Comparison of ENCODE assay signal across 19 mouse cellular contexts in the genomic region with DNA sequence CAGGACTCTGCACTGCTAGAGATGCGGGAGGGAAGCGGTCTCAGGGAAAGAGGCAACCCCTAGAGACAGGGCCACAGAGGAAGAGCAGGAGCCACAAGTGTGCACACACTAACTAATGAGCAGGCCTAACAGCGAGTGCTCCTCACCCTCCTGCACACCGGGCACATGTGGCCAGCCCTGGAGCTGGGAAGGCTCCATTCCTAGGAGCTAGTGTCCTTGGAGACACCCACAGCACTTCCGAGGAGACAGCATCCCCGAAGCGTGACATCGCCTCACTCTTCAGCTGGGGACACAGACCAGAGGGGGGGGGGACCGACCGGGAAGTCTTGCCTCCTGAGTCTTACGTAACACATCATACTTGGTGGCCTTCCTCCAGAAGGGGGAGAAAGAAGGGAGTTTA. TPM values are rescaled to one million over a fixed set of nuclear protein-coding genes. Genes with fewer than 3 reads are reported as not detected.
DNase-seq lines count a peak whose midpoint lies in the region; ATAC-seq and TF ChIP-seq lines count a peak whose summit lies in the region.
"Had no signal": no experiment of that assay in that cellular context is flagged by ENCODE, and none has a peak within 500 bp of the region (broad histone marks: within the 10 kb centered on the region; RNA-seq: fewer than 3 reads in every experiment).

No protein-coding gene starts in this region.

- no peak; the same call in 1 of the 2 replicates for TF ChIP-seq CTCF in lung, postnatal 0 days (IDR thresholded peaks at IDR 0.05)
- TF ChIP-seq CTCF in hindbrain, postnatal 0 days (IDR thresholded peaks at IDR 0.05; ENCODE audit: low read depth), result no peak

- H3K27ac ChIP-seq in heart, embryonic 10.5 days, result no peak overlapping the region
- no peak overlapping the region for H3K27ac ChIP-seq in lung, embryonic 16.5 days (ENCODE audit: low read length)
- no peak overlapping the region for H3K27ac ChIP-seq in lung, postnatal 0 days (ENCODE audit: low read length)
- no peak overlapping the region for H3K27ac ChIP-seq in embryonic facial prominence, embryonic 13.5 days
- peak overlapping the region; percentile 32; the same call in 1 of the 2 replicates for H3K27ac ChIP-seq in hindbrain, postnatal 0 days
- H3K27ac ChIP-seq in kidney, embryonic 14.5 days (ENCODE audit: low read depth, low read length), result no peak overlapping the region
- H3K27ac ChIP-seq: heart, embryonic 15.5 days; limb, embryonic 13.5 days had no signal

- no peak overlapping the region for H3K9ac ChIP-seq in lung, embryonic 16.5 days (ENCODE audit: low read length)
- no peak overlapping the region for H3K9ac ChIP-seq in lung, postnatal 0 days (replicated peaks; ENCODE audit: low read depth)
- H3K9ac ChIP-seq in embryonic facial prominence, embryonic 13.5 days, result no peak overlapping the region
- H3K9ac ChIP-seq in hindbrain, postnatal 0 days (replicated peaks; ENCODE audit: low read length), result no peak overlapping the region
- H3K9ac ChIP-seq in kidney, embryonic 14.5 days (ENCODE audit: low read depth, low read length), result no peak overlapping the region
- H3K9ac ChIP-seq: heart, embryonic 15.5 days; hindbrain, embryonic 15.5 days had no signal

- H3K27me3 ChIP-seq in heart, embryonic 10.5 days (ENCODE audit: insufficient read depth, poor library complexity, severe bottlenecking), result peaks cover 80% of the 10 kb centered on the region
- H3K27me3 ChIP-seq in lung, embryonic 16.5 days (ENCODE audit: control insufficient read depth, insufficient read depth, low read depth, low read length), result peaks cover 17% of the 10 kb centered on the region
- peaks cover 25% of the 10 kb centered on the region for H3K27me3 ChIP-seq in lung, postnatal 0 days (replicated peaks; ENCODE audit: insufficient read depth, low read length)
- H3K27me3 ChIP-seq in embryonic facial prominence, embryonic 13.5 days, result peaks cover 53% of the 10 kb centered on the region
- no peaks in the 10 kb centered on the region for H3K27me3 ChIP-seq in hindbrain, postnatal 0 days (ENCODE audit: insufficient read depth, low read length)
- H3K27me3 ChIP-seq in kidney, embryonic 14.5 days (ENCODE audit: control insufficient read depth, insufficient read depth, low read length), result peaks cover 30% of the 10 kb centered on the region
- H3K27me3 ChIP-seq: hindbrain, embryonic 15.5 days had no signal

- H3K4me3 ChIP-seq in heart, embryonic 10.5 days, result no peak overlapping the region
- H3K4me3 ChIP-seq in lung, embryonic 16.5 days (ENCODE audit: low read length), result no peak overlapping the region
- no peak overlapping the region for H3K4me3 ChIP-seq in lung, postnatal 0 days (ENCODE audit: low read depth, low read length)
- no peak overlapping the region for H3K4me3 ChIP-seq in embryonic facial prominence, embryonic 13.5 days
- no peak overlapping the region for H3K4me3 ChIP-seq in hindbrain, postnatal 0 days (ENCODE audit: low read length)
- no peak overlapping the region for H3K4me3 ChIP-seq in kidney, embryonic 14.5 days (ENCODE audit: low read length)
- H3K4me3 ChIP-seq: heart, embryonic 15.5 days; hindbrain, embryonic 15.5 days; limb, embryonic 13.5 days had no signal

- DNase-seq in heart, adult 11 months, result peak; percentile 93
- no peak for DNase-seq in heart, embryonic 10.5 days (ENCODE audit: low spot score)
- DNase-seq in lung, postnatal 0 days (ENCODE audit: low spot score), result no peak
- no peak for DNase-seq in hindbrain, postnatal 0 days (ENCODE audit: low spot score)
- no peak for DNase-seq in kidney, adult 11 months
- DNase-seq: B cell, adult 2 months; cerebellum, adult 18-20 months; kidney, adult 9 months; layer of hippocampus, postnatal 36 days; lung, adult 2 months had no signal

- peak; percentile 8; the same call in 1 of the 2 replicates for ATAC-seq in lung, embryonic 16.5 days (ENCODE audit: low read depth)
- no peak for ATAC-seq in lung, postnatal 0 days
- 0 out of 2 replicates have a peak, but pooled peaks have one; percentile 23 for ATAC-seq in embryonic facial prominence, embryonic 13.5 days (ENCODE audit: insufficient number of reproducible peaks, insufficient read depth, low FRiP score, low TSS enrichment, low read depth)
- ATAC-seq in hindbrain, postnatal 0 days, result no peak
- ATAC-seq in kidney, embryonic 14.5 days (ENCODE audit: low FRiP score, low TSS enrichment), result no peak

- H3K4me1 ChIP-seq in heart, embryonic 10.5 days, result peaks cover 37% of the 10 kb centered on the region
- H3K4me1 ChIP-seq in lung, embryonic 16.5 days (replicated peaks; ENCODE audit: control insufficient read depth, insufficient read depth, low read length), result peaks cover 13% of the 10 kb centered on the region
- H3K4me1 ChIP-seq in lung, postnatal 0 days (ENCODE audit: insufficient read depth, low read depth, low read length), result peaks cover 7% of the 10 kb centered on the region
- peaks cover 17% of the 10 kb centered on the region for H3K4me1 ChIP-seq in embryonic facial prominence, embryonic 13.5 days
- H3K4me1 ChIP-seq in hindbrain, postnatal 0 days (ENCODE audit: insufficient read depth, low read length), result 0 out of 2 replicates have a peak, but pooled peaks cover 4% of the 10 kb centered on the region
- peaks cover 10% of the 10 kb centered on the region; the same call in 1 of the 2 replicates for H3K4me1 ChIP-seq in kidney, embryonic 14.5 days (ENCODE audit: control insufficient read depth, insufficient read depth, low read length)

- H3K9me3 ChIP-seq in heart, embryonic 10.5 days, result no peaks in the 10 kb centered on the region
- H3K9me3 ChIP-seq in lung, embryonic 16.5 days (ENCODE audit: control insufficient read depth, low read length), result no peaks in the 10 kb centered on the region
- H3K9me3 ChIP-seq in lung, postnatal 0 days (ENCODE audit: low read length), result no peaks in the 10 kb centered on the region
- no peaks in the 10 kb centered on the region for H3K9me3 ChIP-seq in embryonic facial prominence, embryonic 13.5 days
- H3K9me3 ChIP-seq in hindbrain, postnatal 0 days (ENCODE audit: low read length), result no peaks in the 10 kb centered on the region
- no peaks in the 10 kb centered on the region for H3K9me3 ChIP-seq in kidney, embryonic 14.5 days (ENCODE audit: control insufficient read depth, low read length)
- H3K9me3 ChIP-seq: heart, embryonic 15.5 days; hindbrain, embryonic 15.5 days; limb, embryonic 13.5 days had no signal

- no peak overlapping the region for H3K4me2 ChIP-seq in lung, embryonic 16.5 days (ENCODE audit: low read depth, low read length)
- no peak overlapping the region for H3K4me2 ChIP-seq in lung, postnatal 0 days (replicated peaks; ENCODE audit: low read depth, low read length)
- no peak overlapping the region for H3K4me2 ChIP-seq in embryonic facial prominence, embryonic 13.5 days
- no peak overlapping the region for H3K4me2 ChIP-seq in hindbrain, postnatal 0 days (ENCODE audit: low read depth, low read length)
- H3K4me2 ChIP-seq in kidney, embryonic 14.5 days (replicated peaks; ENCODE audit: low read depth, low read length), result no peak overlapping the region
- H3K4me2 ChIP-seq: heart, embryonic 15.5 days; hindbrain, embryonic 15.5 days; limb, embryonic 13.5 days had no signal

- 77% methylated on average over 11 of the region's 11 CpGs for WGBS in heart, embryonic 10.5 days
- 68% methylated on average over 11 of the region's 11 CpGs for WGBS in lung, embryonic 16.5 days
- 64% methylated on average over 10 of the region's 11 CpGs for WGBS in lung, postnatal 0 days
- WGBS in embryonic facial prominence, embryonic 13.5 days, result 77% methylated on average over 11 of the region's 11 CpGs
- WGBS in hindbrain, postnatal 0 days, result 51% methylated on average over 11 of the region's 11 CpGs
- WGBS in kidney, embryonic 14.5 days, result 81% methylated on average over 11 of the region's 11 CpGs

- no peaks in the 10 kb centered on the region for H3K36me3 ChIP-seq in heart, embryonic 10.5 days
- no peaks in the 10 kb centered on the region for H3K36me3 ChIP-seq in lung, embryonic 16.5 days (ENCODE audit: control insufficient read depth, insufficient read depth, low read length)
- H3K36me3 ChIP-seq in lung, postnatal 0 days (ENCODE audit: insufficient read depth, low read length), result no peaks in the 10 kb centered on the region
- H3K36me3 ChIP-seq in embryonic facial prominence, embryonic 13.5 days, result no peaks in the 10 kb centered on the region
- H3K36me3 ChIP-seq in hindbrain, postnatal 0 days (ENCODE audit: insufficient read depth, low read length), result no peaks in the 10 kb centered on the region
- no peaks in the 10 kb centered on the region for H3K36me3 ChIP-seq in kidney, embryonic 14.5 days (ENCODE audit: control insufficient read depth, insufficient read depth, low read length)
- H3K36me3 ChIP-seq: heart, embryonic 15.5 days; hindbrain, embryonic 15.5 days; limb, embryonic 13.5 days had no signal

- no peak for TF ChIP-seq EP300 in lung, postnatal 0 days (IDR thresholded peaks at IDR 0.05)

RNA-seq across cellular contexts. Expression of a gene that starts 25.3 kb away (rescaled TPM):
- 0.30 and 0.63 TPM in 2 replicates for polyA plus RNA-seq in heart, embryonic 10.5 days (2016; fragmentation: Nextera tagmentation; extraction: Ambion mirVana)
- polyA plus RNA-seq in lung, embryonic 16.5 days (2015; fragmentation: Nextera tagmentation; extraction: Ambion mirVana), result 0.36 and 0.50 TPM in 2 replicates
- 0.20 and 0.29 TPM in 2 replicates for polyA plus RNA-seq in lung, postnatal 0 days (2015; fragmentation: Nextera tagmentation; extraction: Ambion mirVana)
- polyA plus RNA-seq in embryonic facial prominence, embryonic 13.5 days (2015; fragmentation: Nextera tagmentation; extraction: Ambion mirVana), result 0.67 TPM in 2 replicates
- total RNA-seq in hindbrain, postnatal 0 days (2014; rRNA removed), result 1.3 and 1.4 TPM in 2 replicates
- 0.38 and 0.51 TPM in 2 replicates for polyA plus RNA-seq in hindbrain, postnatal 0 days (2015; fragmentation: Nextera tagmentation; extraction: Ambion mirVana)
- polyA plus RNA-seq in kidney, embryonic 14.5 days (2014; fragmentation: Nextera tagmentation; extraction: Ambion mirVana), result 0.47 TPM in 1 of 2 replicates, not detected in the other

RNA-seq across cellular contexts. Expression of a gene that starts 25.9 kb away (rescaled TPM):
- polyA plus RNA-seq in heart, embryonic 10.5 days (2016; fragmentation: Nextera tagmentation; extraction: Ambion mirVana), result not detected in 2 replicates
- 0.34 TPM in 1 of 2 replicates, not detected in the other for polyA plus RNA-seq in lung, embryonic 16.5 days (2015; fragmentation: Nextera tagmentation; extraction: Ambion mirVana)
- polyA plus RNA-seq in lung, postnatal 0 days (2015; fragmentation: Nextera tagmentation; extraction: Ambion mirVana), result not detected in 2 replicates
- polyA plus RNA-seq in embryonic facial prominence, embryonic 13.5 days (2015; fragmentation: Nextera tagmentation; extraction: Ambion mirVana), result 0.28 and 0.34 TPM in 2 replicates
- total RNA-seq in hindbrain, postnatal 0 days (2014; rRNA removed), result not detected in 2 replicates
- 0.23 and 0.46 TPM in 2 replicates for polyA plus RNA-seq in hindbrain, postnatal 0 days (2015; fragmentation: Nextera tagmentation; extraction: Ambion mirVana)
- polyA plus RNA-seq in kidney, embryonic 14.5 days (2014; fragmentation: Nextera tagmentation; extraction: Ambion mirVana), result 0.53 TPM in 1 of 2 replicates, not detected in the other
- total RNA-seq: common myeloid progenitor, adult 5-6 weeks; neutrophil, adult 5-6 weeks had no signal
- polyA plus RNA-seq: brain, embryonic 14.5 days had no signal

RNA-seq across cellular contexts. Expression of a gene that starts 37.5 kb away (rescaled TPM):
- 7.0 and 8.8 TPM in 2 replicates for polyA plus RNA-seq in heart, embryonic 10.5 days (2016; fragmentation: Nextera tagmentation; extraction: Ambion mirVana)
- polyA plus RNA-seq in lung, embryonic 16.5 days (2015; fragmentation: Nextera tagmentation; extraction: Ambion mirVana), result 9.2 and 10.0 TPM in 2 replicates
- 6.1 and 7.7 TPM in 2 replicates for polyA plus RNA-seq in lung, postnatal 0 days (2015; fragmentation: Nextera tagmentation; extraction: Ambion mirVana)
- polyA plus RNA-seq in embryonic facial prominence, embryonic 13.5 days (2015; fragmentation: Nextera tagmentation; extraction: Ambion mirVana), result 15.8 and 16.8 TPM in 2 replicates
- total RNA-seq in hindbrain, postnatal 0 days (2014; rRNA removed), result 19.0 and 25.2 TPM in 2 replicates
- 26.2 and 28.6 TPM in 2 replicates for polyA plus RNA-seq in hindbrain, postnatal 0 days (2015; fragmentation: Nextera tagmentation; extraction: Ambion mirVana)
- polyA plus RNA-seq in kidney, embryonic 14.5 days (2014; fragmentation: Nextera tagmentation; extraction: Ambion mirVana), result 5.8 and 12.0 TPM in 2 replicates

RNA-seq across cellular contexts. Expression of a gene that starts 42.3 kb away (rescaled TPM):
- 115 and 138 TPM in 2 replicates for polyA plus RNA-seq in heart, embryonic 10.5 days (2016; fragmentation: Nextera tagmentation; extraction: Ambion mirVana)
- polyA plus RNA-seq in lung, embryonic 16.5 days (2015; fragmentation: Nextera tagmentation; extraction: Ambion mirVana), result 94.0 and 104 TPM in 2 replicates
- polyA plus RNA-seq in lung, postnatal 0 days (2015; fragmentation: Nextera tagmentation; extraction: Ambion mirVana), result 79.7 and 104 TPM in 2 replicates
- 115 and 129 TPM in 2 replicates for polyA plus RNA-seq in embryonic facial prominence, embryonic 13.5 days (2015; fragmentation: Nextera tagmentation; extraction: Ambion mirVana)
- 62.4 and 62.6 TPM in 2 replicates for total RNA-seq in hindbrain, postnatal 0 days (2014; rRNA removed)
- polyA plus RNA-seq in hindbrain, postnatal 0 days (2015; fragmentation: Nextera tagmentation; extraction: Ambion mirVana), result 231 and 246 TPM in 2 replicates
- 111 and 152 TPM in 2 replicates for polyA plus RNA-seq in kidney, embryonic 14.5 days (2014; fragmentation: Nextera tagmentation; extraction: Ambion mirVana)

RNA-seq across cellular contexts. Expression of a gene that starts 51.1 kb away (rescaled TPM):
- 48.7 and 49.8 TPM in 2 replicates for polyA plus RNA-seq in heart, embryonic 10.5 days (2016; fragmentation: Nextera tagmentation; extraction: Ambion mirVana)
- 61.9 and 69.5 TPM in 2 replicates for polyA plus RNA-seq in lung, embryonic 16.5 days (2015; fragmentation: Nextera tagmentation; extraction: Ambion mirVana)
- polyA plus RNA-seq in lung, postnatal 0 days (2015; fragmentation: Nextera tagmentation; extraction: Ambion mirVana), result 43.6 and 51.3 TPM in 2 replicates
- 70.1 and 84.9 TPM in 2 replicates for polyA plus RNA-seq in embryonic facial prominence, embryonic 13.5 days (2015; fragmentation: Nextera tagmentation; extraction: Ambion mirVana)
- total RNA-seq in hindbrain, postnatal 0 days (2014; rRNA removed), result 68.7 and 76.6 TPM in 2 replicates
- 47.1 and 50.4 TPM in 2 replicates for polyA plus RNA-seq in hindbrain, postnatal 0 days (2015; fragmentation: Nextera tagmentation; extraction: Ambion mirVana)
- polyA plus RNA-seq in kidney, embryonic 14.5 days (2014; fragmentation: Nextera tagmentation; extraction: Ambion mirVana), result 59.6 and 83.7 TPM in 2 replicates

Comparison
In these comparisons a context has a peak if more than half of its experiments do, and no peak if none do; other contexts are left out.
1. ATAC-seq: peak in lung, embryonic 16.5 days (single experiment) and embryonic facial prominence, embryonic 13.5 days (single experiment); none in lung, postnatal 0 days (single experiment), hindbrain, postnatal 0 days (single experiment) and kidney, embryonic 14.5 days (single experiment).